Mouse (Mus musculus) urinary bladder, postnatal 14 days (tissue): ENCODE data around the gene Duxbl3.
"Not testable (repeated sequence)": the region's sequence is repeated elsewhere in the genome, so short reads cannot be mapped to it uniquely, and the experiment has no call there.

ENCODE experiments used
- DNase-seq: peaks from one replicate; pipeline ENCODE4 v3.0.0; 2021; ENCODE audit warnings: low spot score

The Duxbl3 gene

DNA sequence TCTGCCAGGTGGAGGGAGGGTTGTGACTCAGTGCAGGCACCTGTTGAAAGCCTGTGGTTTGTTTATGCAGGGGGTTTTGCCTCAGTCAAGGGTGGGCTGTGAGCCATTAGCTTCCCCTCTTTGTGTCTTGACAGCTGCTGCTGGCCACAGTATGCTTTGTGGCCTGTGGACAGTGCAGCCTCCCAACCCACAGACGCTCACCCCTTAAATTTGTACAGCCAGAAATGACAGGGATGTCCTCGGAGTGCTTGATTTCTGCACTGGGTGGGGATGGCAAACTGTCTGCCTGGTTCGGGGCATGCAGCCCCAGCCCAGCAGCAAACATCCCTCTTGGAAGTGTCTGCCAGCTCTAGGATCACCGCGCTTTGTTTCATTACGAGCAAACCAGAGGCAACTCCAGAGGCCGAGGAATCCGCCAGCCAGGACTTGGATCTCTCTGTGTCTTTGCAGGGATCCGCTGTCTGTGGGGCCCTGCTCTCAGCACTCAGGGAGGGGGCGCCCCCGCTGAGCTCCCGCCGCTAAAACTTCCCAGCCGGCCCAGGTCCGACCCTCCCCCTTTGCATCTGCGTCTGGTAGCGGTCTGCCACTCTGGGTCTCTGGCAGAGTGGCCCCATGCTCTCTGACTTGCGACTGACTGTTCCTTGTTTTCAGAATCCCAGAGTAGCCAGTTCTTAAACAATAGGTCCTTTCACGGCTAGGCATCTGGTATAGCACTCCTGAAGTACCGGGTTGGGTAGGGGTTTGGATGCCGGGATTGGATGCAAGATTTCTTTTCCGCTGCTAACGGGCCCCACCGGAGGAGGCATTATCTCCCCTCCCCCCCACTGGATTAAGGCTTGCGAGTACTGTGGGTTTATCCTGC, at the start of gene Duxbl3:
Gene Duxbl3, plus strand, starts transcription at position 207 of the 862 bp plus-strand sequence.
- not testable (repeated sequence) for DNase-seq

DNA sequence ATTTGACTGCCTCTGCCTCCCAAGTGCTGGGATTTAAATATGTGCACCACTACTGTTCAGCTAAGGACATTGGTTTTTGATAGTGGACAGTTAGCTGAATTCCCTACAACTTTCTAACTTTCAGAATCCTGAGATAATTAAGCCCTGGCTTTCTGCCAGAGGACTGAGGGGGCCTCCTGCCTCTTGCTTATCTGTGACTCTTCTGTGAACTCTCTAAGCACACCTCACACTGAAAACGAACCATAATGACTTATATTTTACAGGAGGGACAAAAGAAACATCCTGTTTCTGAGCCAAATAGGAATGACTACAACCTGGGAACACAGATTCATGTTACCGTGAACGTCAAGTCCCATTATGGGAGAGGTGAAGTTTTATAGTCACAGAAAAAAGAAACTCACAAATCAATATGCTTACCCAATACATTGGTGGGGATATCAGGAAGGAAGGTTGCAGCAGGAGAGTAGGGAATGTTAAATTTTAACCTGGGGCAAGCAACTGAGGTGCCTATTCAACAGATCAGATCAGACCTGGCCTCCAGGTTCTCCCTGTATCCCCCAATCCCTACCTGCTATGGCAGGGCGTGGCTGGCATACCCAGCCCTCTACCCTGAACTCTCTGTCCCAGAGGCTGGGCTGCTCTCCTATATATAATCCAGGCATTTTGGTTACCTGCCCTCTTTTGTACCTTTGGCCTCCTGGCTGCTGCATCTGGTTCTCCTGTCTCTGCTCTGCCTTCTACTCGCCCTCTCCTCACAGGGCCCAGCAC, 41.3 kb upstream of the Duxbl3 start:
- not testable (repeated sequence) for DNase-seq

DNA sequence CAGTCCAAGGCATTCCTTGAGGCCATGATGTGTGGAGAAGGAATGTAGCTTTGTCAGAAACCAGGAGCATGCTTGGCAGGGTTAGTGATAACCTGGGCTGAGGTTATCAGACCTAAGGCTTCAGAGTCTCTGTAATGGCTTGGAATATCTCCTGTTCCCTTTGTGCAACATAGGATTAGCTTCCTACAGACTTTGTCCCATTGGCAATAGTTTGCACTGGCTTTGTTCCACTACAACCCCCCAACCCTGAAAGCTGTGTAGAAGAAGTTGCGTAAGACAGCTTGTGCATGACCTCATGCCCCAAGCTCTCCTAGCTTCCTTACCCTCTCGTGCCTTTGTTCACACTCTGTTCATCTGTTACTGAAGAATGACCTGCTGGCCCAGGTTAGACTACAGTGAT, 20.6 kb upstream of the Duxbl3 start:
- DNase-seq, result not testable (repeated sequence)

DNA sequence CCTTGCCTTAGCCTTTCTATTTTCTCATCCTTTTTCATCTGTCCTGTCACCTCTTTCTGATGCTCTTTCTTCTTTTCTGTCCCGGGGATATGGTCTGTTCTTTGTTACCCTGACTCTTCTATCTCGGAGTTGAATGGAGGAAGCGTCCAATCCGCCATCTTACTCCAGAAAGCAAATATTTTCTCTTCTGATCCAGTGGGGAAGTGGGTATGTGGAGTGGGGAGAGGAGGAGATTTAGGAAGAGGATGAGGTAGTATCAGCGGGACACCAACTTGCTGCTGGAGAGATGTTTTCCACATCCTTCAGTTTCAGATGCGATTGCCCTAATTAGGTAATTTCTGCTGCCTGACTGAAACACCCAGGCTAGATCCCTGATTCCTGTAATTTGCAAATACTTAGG, 967 bp downstream of the Duxbl3 start:
- DNase-seq, result not testable (repeated sequence)

DNA sequence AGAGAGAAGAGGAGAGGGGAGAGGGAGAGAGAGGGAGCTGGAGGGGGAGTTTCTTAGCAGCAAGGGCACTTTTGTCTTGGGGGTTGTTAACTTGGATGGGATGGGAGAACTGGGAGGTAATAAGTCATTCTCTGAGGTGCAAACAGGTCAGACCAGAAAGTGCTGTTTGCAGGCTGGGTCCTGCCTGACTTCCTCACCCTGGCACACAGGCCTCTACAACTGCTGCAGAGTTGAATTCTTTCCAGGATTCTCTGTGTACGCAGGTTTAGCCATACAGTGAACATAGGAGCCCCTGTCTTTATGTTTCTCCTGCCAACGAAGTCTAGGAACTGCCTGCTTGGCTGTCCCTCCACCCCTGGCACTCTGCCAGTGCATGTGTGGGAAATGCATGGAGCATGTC, 29.0 kb downstream of the Duxbl3 start:
- DNase-seq, result not testable (repeated sequence)

DNA sequence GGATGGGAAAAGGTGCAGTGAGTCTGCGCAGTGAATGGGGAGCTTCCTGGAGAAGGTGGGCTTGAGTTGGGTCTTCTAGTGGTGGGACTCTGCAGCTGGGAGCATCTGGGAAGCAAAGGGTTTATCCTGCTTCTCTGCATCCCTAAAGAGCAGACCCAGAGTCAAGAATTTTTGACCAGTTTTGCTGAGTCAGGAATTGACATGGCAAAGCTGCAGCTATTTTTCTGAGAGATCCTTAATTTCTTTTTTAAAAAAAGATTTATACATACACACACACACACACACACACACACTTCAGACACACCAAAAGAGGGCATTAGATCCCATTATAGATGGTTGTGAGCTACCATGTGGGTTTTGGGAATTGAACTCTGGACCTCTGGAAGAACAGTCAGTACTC, 36.1 kb downstream of the Duxbl3 start:
- DNase-seq, result no peak

DNA sequence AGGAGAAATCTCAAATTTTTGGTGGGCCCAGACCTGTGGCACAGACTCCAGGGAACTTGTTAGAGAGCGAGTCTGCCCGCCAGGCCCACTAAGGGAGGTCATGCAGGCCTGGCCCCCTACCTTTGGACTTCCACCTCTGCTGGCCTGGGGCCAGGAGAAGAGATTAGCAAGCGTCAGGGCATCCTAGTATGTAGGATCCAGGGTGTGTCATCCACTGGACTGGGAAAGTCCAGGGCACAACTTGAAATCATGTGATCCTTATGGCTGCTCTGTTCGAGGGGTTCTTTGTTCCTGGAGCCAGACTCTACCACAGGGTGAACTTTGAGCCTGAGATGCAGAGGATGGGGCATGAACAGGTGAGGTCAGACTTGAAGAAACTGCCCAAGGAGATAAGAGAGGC, 39.3 kb downstream of the Duxbl3 start:
- no peak for DNase-seq

DNA sequence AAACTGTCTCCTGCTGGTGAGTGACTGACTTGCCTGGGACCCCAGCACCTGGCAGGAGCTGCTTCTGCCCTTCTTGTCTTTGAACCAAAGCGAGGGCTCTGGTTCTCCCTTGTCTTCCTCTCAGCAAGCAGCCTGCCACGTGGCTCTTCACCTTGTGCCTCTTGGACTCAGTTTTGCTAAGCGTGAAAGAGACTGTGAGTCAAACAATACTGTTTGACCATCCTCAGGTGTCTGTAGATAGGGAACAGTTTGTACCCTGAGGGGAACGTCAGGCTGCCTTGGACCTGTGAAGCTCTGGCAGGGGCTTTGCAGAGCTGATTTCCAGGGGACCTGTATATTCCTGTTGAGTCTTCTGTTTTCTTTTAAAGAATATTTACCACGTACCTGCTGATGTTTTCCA, 39.7 kb downstream of the Duxbl3 start:
- no peak for DNase-seq

DNA sequence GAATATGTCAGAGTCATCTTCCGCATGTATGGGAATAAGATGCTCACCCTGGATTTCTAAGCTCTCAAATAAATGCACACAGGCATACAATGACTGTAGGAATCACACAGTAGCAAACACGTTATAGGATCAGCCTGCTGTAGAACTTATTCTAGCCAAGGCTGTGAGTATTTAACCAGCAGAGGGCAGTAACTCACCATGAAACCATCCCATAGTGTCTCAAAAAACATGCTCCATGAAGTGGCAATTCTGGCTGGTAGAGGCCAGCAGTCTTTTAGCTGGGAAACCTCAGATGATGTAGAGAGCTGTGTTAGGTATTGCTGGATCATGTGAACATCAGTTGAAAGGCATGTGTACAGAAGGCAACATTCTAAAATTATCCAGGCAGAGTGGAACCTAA, 45.3 kb downstream of the Duxbl3 start:
- peak; percentile 43 for DNase-seq

DNA sequence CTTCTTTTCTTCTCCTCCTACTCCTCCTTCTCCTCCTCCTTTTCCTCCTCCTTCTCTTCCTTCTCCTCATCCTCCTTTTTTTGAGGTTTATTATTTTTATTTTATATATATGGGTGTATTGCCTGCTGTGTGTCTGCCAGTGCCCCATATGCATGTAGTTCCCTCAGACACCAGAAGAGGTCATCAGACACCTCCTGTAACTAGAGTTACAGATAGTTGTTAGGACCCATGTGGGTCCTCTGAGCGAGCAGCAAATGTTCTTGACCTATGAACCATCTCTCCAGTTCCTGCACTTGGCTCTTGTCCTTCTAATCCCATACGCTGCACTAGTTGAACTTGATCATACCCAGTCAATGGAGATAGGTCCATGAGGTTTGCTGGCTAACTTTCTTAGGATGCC, 48.3 kb downstream of the Duxbl3 start:
- DNase-seq, result peak; percentile 31

DNA sequence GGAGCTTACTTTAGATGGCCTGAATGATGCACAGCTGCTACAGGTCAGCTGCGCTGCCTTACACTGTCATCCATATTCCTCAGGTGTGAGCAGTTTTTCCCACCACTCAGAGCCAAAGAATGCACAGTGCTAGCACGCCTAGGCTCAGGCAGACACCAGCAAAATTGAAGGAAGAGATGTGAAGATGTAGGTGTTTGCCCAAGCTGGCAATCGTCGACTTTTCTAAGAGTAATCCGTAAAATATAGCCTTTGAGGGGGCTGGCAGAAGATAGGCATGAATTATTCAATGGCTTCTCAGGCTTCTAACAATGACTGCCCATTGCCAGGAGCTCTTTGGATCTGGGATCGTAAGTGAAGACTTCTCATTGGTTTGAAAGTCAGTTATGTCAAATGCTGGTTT, 51.1 kb downstream of the Duxbl3 start:
- DNase-seq, result no peak

DNA sequence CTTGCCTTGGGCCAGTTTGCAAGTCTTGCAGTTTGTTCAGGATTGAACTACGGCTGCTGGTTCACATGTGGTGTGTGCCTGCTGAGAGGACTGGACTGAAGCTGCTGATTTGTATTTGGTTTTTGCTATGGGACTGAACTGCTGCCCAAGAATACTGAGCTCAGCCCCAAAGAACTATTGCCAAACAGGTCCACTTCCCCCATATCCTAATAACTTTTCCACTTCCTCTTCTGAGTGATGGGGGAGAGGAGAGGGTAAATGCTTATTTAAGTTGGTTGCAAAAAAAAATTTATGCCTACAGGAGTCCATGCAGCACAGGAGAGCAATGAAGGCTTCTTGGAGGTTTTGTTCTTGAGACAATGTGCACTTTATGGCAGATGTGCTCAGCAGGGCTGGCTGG, 51.7 kb downstream of the Duxbl3 start:
- no peak for DNase-seq

DNA sequence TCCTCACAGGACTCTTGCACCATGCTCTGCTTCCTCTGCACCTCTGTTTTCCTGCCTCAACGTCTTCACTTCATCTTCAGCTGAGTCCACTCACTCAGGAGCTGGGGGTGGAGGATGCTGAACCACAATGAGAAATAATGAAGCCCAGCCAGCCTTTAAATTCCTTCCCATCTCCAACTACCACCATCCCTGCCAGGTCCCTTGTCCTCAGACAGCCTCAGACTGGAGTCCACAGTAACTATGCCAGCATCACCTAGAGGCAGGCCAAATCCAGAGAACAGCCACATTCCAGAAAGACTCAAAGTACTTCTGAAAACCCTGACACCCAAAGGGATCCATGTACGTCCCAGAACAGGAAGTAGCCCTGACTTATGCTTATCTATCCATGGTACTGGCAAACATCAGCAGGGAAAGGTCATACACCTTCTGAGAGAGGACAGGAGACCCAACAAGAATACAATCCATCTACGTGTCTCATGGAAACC, 58.5 kb downstream of the Duxbl3 start:
- no peak for DNase-seq
